Mouse (Mus musculus): ENCODE results near the gene Mical1. TPM values are rescaled to one million over a fixed set of nuclear protein-coding genes. Genes with fewer than 3 reads are reported as not detected.

Gene Mical1
- polyA plus RNA-seq, 1 experiment: 11.7 TPM

GRCm38 (mm10) chr10:41519640-41520409 lies 43.7 kb downstream of the Mical1 start:
- Histone ChIP-seq H3K27me3 (ENCODE audit: control insufficient read depth, insufficient read depth, low read length, poor library complexity, severe bottlenecking) (no peaks in the 10 kb centered on the region), H3K4me3 (ENCODE audit: low read depth, low read length) (peak overlapping the region; percentile 85), H3K36me3 (ENCODE audit: control insufficient read depth, insufficient read depth, low read length, poor library complexity, severe bottlenecking) (peaks cover 27% of the 10 kb centered on the region), H3K27ac (ENCODE audit: insufficient read depth, low read length) (peak overlapping the region; percentile 52), H3K4me1 (ENCODE audit: control insufficient read depth, insufficient read depth, low read length) (peaks cover 2% of the 10 kb centered on the region), H3K9ac (ENCODE audit: low read depth, poor library complexity, severe bottlenecking) (peak overlapping the region; percentile 89), H3K9me3 (replicated peaks; ENCODE audit: control insufficient read depth, insufficient read depth, low read length, poor library complexity, severe bottlenecking) (no peaks in the 10 kb centered on the region)
- TF ChIP-seq CTCF (IDR thresholded peaks at IDR 0.05; ENCODE audit: low read depth, low read length) (no peak), EP300 (IDR thresholded peaks at IDR 0.05; ENCODE audit: insufficient read depth, low read depth, low read length) (no peak), POLR2A (IDR thresholded peaks at IDR 0.05; ENCODE audit: insufficient read depth, low read length) (no peak)

GRCm38 (mm10) chr10:41520410-41520673 lies 44.2 kb downstream of the Mical1 start:
- Histone ChIP-seq H3K4me3 (ENCODE audit: low read depth, low read length) (peak overlapping the region; percentile 85), H3K9me3 (replicated peaks; ENCODE audit: control insufficient read depth, insufficient read depth, low read length, poor library complexity, severe bottlenecking) (no peaks in the 10 kb centered on the region), H3K27me3 (ENCODE audit: control insufficient read depth, insufficient read depth, low read length, poor library complexity, severe bottlenecking) (no peaks in the 10 kb centered on the region), H3K36me3 (ENCODE audit: control insufficient read depth, insufficient read depth, low read length, poor library complexity, severe bottlenecking) (peaks cover 30% of the 10 kb centered on the region), H3K27ac (ENCODE audit: insufficient read depth, low read length) (no peak overlapping the region), H3K4me1 (ENCODE audit: control insufficient read depth, insufficient read depth, low read length) (peaks cover 2% of the 10 kb centered on the region), H3K9ac (ENCODE audit: low read depth, poor library complexity, severe bottlenecking) (peak overlapping the region; percentile 89)
- no peak for TF ChIP-seq EP300 (IDR thresholded peaks at IDR 0.05; ENCODE audit: insufficient read depth, low read depth, low read length)
- no peak for TF ChIP-seq POLR2A (IDR thresholded peaks at IDR 0.05; ENCODE audit: insufficient read depth, low read length)
- TF ChIP-seq CTCF (IDR thresholded peaks at IDR 0.05; ENCODE audit: low read depth, low read length): no peak

- Histone ChIP-seq H3K4me1 (ENCODE audit: control insufficient read depth, insufficient read depth, low read length) (peaks cover 2% of the 10 kb centered on the region), H3K27ac (ENCODE audit: insufficient read depth, low read length) (no peak overlapping the region), H3K27me3 (ENCODE audit: control insufficient read depth, insufficient read depth, low read length, poor library complexity, severe bottlenecking) (no peaks in the 10 kb centered on the region), H3K9me3 (replicated peaks; ENCODE audit: control insufficient read depth, insufficient read depth, low read length, poor library complexity, severe bottlenecking) (no peaks in the 10 kb centered on the region), H3K36me3 (ENCODE audit: control insufficient read depth, insufficient read depth, low read length, poor library complexity, severe bottlenecking) (peaks cover 47% of the 10 kb centered on the region), H3K4me3 (ENCODE audit: low read depth, low read length) (no peak overlapping the region), H3K9ac (ENCODE audit: low read depth, poor library complexity, severe bottlenecking) (no peak overlapping the region)
- TF ChIP-seq CTCF (IDR thresholded peaks at IDR 0.05; ENCODE audit: low read depth, low read length): no peak
- TF ChIP-seq EP300 (IDR thresholded peaks at IDR 0.05; ENCODE audit: insufficient read depth, low read depth, low read length): no peak
- TF ChIP-seq POLR2A (IDR thresholded peaks at IDR 0.05; ENCODE audit: insufficient read depth, low read length): no peak
These were observed 47.3 kb downstream of the Mical1 start for GRCm38 (mm10) chr10:41523386-41523785.

GRCm38 (mm10) chr10:41525696-41526095 lies 49.6 kb downstream of the Mical1 start:
- Histone ChIP-seq H3K9me3 (replicated peaks; ENCODE audit: control insufficient read depth, insufficient read depth, low read length, poor library complexity, severe bottlenecking) (no peaks in the 10 kb centered on the region), H3K36me3 (ENCODE audit: control insufficient read depth, insufficient read depth, low read length, poor library complexity, severe bottlenecking) (peaks cover 65% of the 10 kb centered on the region), H3K4me1 (ENCODE audit: control insufficient read depth, insufficient read depth, low read length) (peaks cover 2% of the 10 kb centered on the region), H3K27me3 (ENCODE audit: control insufficient read depth, insufficient read depth, low read length, poor library complexity, severe bottlenecking) (no peaks in the 10 kb centered on the region), H3K4me3 (ENCODE audit: low read depth, low read length) (no peak overlapping the region), H3K9ac (ENCODE audit: low read depth, poor library complexity, severe bottlenecking) (no peak overlapping the region), H3K27ac (ENCODE audit: insufficient read depth, low read length) (no peak overlapping the region)
- no peak for TF ChIP-seq POLR2A (IDR thresholded peaks at IDR 0.05; ENCODE audit: insufficient read depth, low read length)
- no peak for TF ChIP-seq EP300 (IDR thresholded peaks at IDR 0.05; ENCODE audit: insufficient read depth, low read depth, low read length)
- no peak for TF ChIP-seq CTCF (IDR thresholded peaks at IDR 0.05; ENCODE audit: low read depth, low read length)

GRCm38 (mm10) chr10:41529972-41530371 lies 53.9 kb downstream of the Mical1 start:
- TF ChIP-seq CTCF (IDR thresholded peaks at IDR 0.05; ENCODE audit: low read depth, low read length) (no peak), EP300 (IDR thresholded peaks at IDR 0.05; ENCODE audit: insufficient read depth, low read depth, low read length) (no peak), POLR2A (IDR thresholded peaks at IDR 0.05; ENCODE audit: insufficient read depth, low read length) (no peak)
- peaks cover 64% of the 10 kb centered on the region for H3K36me3 ChIP-seq (ENCODE audit: control insufficient read depth, insufficient read depth, low read length, poor library complexity, severe bottlenecking)
- H3K9me3 ChIP-seq (replicated peaks; ENCODE audit: control insufficient read depth, insufficient read depth, low read length, poor library complexity, severe bottlenecking): no peaks in the 10 kb centered on the region

GRCm38 (mm10) chr10:41535991-41536390 lies 59.9 kb downstream of the Mical1 start:
- Histone ChIP-seq H3K27ac (ENCODE audit: insufficient read depth, low read length) (no peak overlapping the region), H3K4me3 (ENCODE audit: low read depth, low read length) (no peak overlapping the region), H3K36me3 (ENCODE audit: control insufficient read depth, insufficient read depth, low read length, poor library complexity, severe bottlenecking) (peaks cover 35% of the 10 kb centered on the region), H3K9me3 (replicated peaks; ENCODE audit: control insufficient read depth, insufficient read depth, low read length, poor library complexity, severe bottlenecking) (no peaks in the 10 kb centered on the region), H3K4me1 (ENCODE audit: control insufficient read depth, insufficient read depth, low read length) (no peaks in the 10 kb centered on the region), H3K9ac (ENCODE audit: low read depth, poor library complexity, severe bottlenecking) (no peak overlapping the region), H3K27me3 (ENCODE audit: control insufficient read depth, insufficient read depth, low read length, poor library complexity, severe bottlenecking) (no peaks in the 10 kb centered on the region)
- TF ChIP-seq EP300 (IDR thresholded peaks at IDR 0.05; ENCODE audit: insufficient read depth, low read depth, low read length) (no peak), CTCF (IDR thresholded peaks at IDR 0.05; ENCODE audit: low read depth, low read length) (no peak), POLR2A (IDR thresholded peaks at IDR 0.05; ENCODE audit: insufficient read depth, low read length) (no peak)

More at GRCm38 (mm10) chr10:41529972-41530371, 53.9 kb downstream of the Mical1 start:
- Histone ChIP-seq H3K27ac (ENCODE audit: insufficient read depth, low read length) (no peak overlapping the region), H3K9ac (ENCODE audit: low read depth, poor library complexity, severe bottlenecking) (no peak overlapping the region), H3K4me1 (ENCODE audit: control insufficient read depth, insufficient read depth, low read length) (no peaks in the 10 kb centered on the region), H3K27me3 (ENCODE audit: control insufficient read depth, insufficient read depth, low read length, poor library complexity, severe bottlenecking) (no peaks in the 10 kb centered on the region), H3K4me3 (ENCODE audit: low read depth, low read length) (no peak overlapping the region)

Other genes with a start within 250 kb of the Mical1 start
- gene Fig4, start 173.1 kb upstream of the Mical1 start, polyA plus RNA-seq (2011; ENCODE audit: insufficient read depth, insufficient read length, low read depth, missing spikeins): 22.0 and 23.6 TPM in 2 replicates
- 0.09 TPM in 1 of 2 replicates, not detected in the other for gene Ak9, start 172.3 kb upstream of the Mical1 start, polyA plus RNA-seq (2011; ENCODE audit: insufficient read depth, insufficient read length, low read depth, missing spikeins)
- 13.5 and 13.7 TPM in 2 replicates for gene Zbtb24, start 25.9 kb upstream of the Mical1 start, polyA plus RNA-seq (2011; ENCODE audit: insufficient read depth, insufficient read length, low read depth, missing spikeins)
- 8.5 and 10.4 TPM in 2 replicates for gene Smpd2, start 14.1 kb downstream of the Mical1 start, polyA plus RNA-seq (2011; ENCODE audit: insufficient read depth, insufficient read length, low read depth, missing spikeins)
- gene Ppil6, start 14.1 kb downstream of the Mical1 start, polyA plus RNA-seq (2011; ENCODE audit: insufficient read depth, insufficient read length, low read depth, missing spikeins): 3.8 and 4.6 TPM in 2 replicates
- gene Cd164, start 43.1 kb downstream of the Mical1 start, polyA plus RNA-seq (2011; ENCODE audit: insufficient read depth, insufficient read length, low read depth, missing spikeins): 298 and 315 TPM in 2 replicates
- gene Ccdc162, start 240.3 kb downstream of the Mical1 start, polyA plus RNA-seq (2011; ENCODE audit: insufficient read depth, insufficient read length, low read depth, missing spikeins): 3.5 and 5.1 TPM in 2 replicates